Mouse (Mus musculus) heart, postnatal 0 days (tissue): ENCODE data around the gene Rora.

Source experiments
- CTCF ChIP-seq: IDR thresholded peaks from 2 replicates; pipeline ENCODE4 v1.5.1; 2016; ENCODE audit warnings: antibody characterized with exemption, control low read depth, low read depth
- EP300 ChIP-seq: IDR thresholded peaks from 2 replicates; pipeline ENCODE4 v1.6.1; 2016; ENCODE audit warnings: antibody characterized with exemption, low read depth

DNA sequence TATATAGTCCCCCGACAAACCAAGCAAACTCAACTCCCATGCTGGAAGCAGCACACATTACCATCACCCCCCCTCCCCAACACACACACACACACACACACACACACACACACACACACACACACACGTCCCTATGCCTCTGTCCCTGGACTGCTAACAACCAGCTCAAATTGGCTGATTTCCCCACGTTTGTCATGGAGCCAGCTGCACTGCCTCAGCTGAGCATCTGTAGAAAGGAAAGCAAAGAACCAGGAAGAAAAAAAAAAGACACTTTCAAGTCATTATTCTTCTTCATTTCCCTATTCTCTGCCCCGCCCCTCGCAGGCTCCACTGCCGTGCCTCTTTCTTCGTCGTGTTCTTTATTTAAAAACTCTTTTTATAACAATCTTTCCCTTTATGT lies 235.1 kb downstream of the Rora start:
- TF ChIP-seq CTCF, result no peak
- no peak for TF ChIP-seq EP300
